Mouse (Mus musculus) brain, embryonic 14.5 days (tissue): ENCODE data around the gene Mapk3. TPM values are rescaled to one million over a fixed set of nuclear protein-coding genes. Genes with fewer than 3 reads are reported as not detected.
"Not testable (repeated sequence)": the region's sequence is repeated elsewhere in the genome, so short reads cannot be mapped to it uniquely, and the experiment has no call there.

ENCODE experiments used
- DNase-seq: peaks from one replicate; pipeline ENCODE4 v3.0.0-alpha.2; 2011; ENCODE audit warnings: low read depth
- CTCF ChIP-seq: fragments of 200-500 bp; IDR thresholded peaks from 2 replicates; pipeline ENCODE4 v1.5.1; 2012; ENCODE audit warnings: inconsistent platforms, mild to moderate bottlenecking, moderate library complexity, borderline replicate concordance; ENCODE audit not compliant: insufficient read depth, insufficient read length; ENCODE audit errors: extremely low read depth
- POLR2A ChIP-seq: fragments of 200-500 bp; IDR thresholded peaks from 2 replicates; pipeline ENCODE4 v1.6.1; 2012; ENCODE audit warnings: mild to moderate bottlenecking, inconsistent platforms, borderline replicate concordance; ENCODE audit not compliant: poor library complexity, insufficient read depth, insufficient read length, severe bottlenecking; ENCODE audit errors: extremely low read depth
- polyA plus RNA-seq: library from polyadenylated mRNA; depleted of rRNA; stranded (reverse); fragments of >200 nt; gene quantifications from 2 replicates; pipeline ENCODE4 v1.2.3, GENCODE M21; 2012

The Mapk3 gene
- polyA plus RNA-seq, 1 experiment, result 224 TPM

DNA sequence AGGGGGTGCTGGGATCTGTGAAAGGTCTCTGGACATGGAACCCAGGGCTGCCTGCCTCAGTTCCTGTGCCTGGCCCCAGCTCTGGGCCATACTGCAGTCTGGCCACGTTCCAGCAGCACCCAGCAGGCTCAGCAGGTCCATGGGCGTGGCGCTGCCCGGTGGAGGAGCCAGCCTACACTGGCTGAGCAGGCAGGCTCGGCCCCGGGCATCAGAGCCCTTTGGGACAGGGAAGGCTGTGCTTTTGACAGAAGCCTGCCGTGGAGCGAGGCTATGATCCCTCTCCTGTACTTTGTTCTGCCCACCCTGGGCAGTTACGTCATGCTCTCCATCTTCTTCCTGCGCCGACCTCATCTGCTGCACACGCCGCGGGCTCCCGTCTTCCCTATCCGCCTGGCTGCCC lies 6.8 kb downstream of the Mapk3 start, which contains the start of gene Gdpd3:
TSS of gene Gdpd3 (plus strand) at position 134 of the 400 bp plus-strand sequence.
- TF ChIP-seq CTCF, result no peak
- no peak for TF ChIP-seq POLR2A
- DNase-seq, result no peak

DNA sequence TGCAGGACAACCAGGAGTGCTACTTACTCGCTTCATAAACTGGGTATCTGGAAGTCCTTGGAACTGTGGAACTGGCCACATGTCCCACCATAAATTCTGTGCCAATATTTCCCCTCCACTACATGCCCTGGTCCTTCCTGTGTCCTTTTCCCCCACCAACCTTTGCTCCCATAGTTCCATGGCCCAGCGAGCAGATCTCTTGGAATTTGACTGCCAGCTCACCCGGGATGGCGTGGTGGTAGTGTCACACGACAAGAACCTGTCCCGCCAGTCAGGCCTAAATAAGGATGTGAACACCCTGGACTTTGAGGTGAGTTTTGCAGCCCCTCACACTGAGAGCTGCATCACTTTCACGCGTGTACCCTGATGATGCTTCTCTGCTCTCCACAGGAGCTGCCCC lies 7.6 kb downstream of the Mapk3 start:
- no peak for DNase-seq
- TF ChIP-seq CTCF, result no peak
- TF ChIP-seq POLR2A, result no peak

DNA sequence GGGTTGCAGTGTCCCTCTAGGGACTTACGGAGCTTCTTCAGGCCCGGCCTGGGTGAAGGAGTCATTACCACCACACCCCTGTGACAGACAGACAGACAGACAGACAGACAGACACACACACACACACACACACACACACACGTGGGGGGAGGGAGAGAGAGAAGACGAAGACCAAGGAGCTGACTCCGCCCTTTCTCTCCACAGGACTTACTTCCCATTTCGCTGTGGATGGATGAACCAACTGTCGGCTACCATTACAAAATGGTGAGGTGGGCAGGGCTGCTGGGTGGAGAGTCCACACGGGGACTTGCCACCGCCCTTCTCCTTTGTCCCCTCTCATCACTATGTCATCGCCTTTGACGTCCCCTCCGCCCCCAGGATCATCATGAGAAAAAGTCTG lies 11.4 kb downstream of the Mapk3 start:
- no peak for TF ChIP-seq CTCF
- no peak for TF ChIP-seq POLR2A

DNA sequence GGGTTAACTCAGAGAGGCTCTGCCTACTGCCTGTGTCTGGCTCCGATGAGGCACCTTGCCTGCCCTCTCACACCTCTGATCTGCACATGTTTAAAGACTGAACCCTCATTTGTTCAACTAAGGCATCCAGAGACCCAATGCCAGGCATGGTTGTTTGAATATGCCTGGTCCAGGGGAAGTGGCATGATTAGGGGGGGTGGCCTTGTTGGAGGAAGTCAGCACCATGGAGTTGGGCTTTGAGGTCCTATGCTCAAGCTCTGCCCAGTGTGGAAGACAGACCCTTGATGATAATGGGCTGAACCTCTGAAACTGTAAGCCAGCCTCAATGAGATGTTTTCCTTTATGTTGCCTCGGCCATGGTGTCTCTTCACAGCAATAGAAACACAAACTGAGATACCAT lies 13.9 kb downstream of the Mapk3 start:
- no peak for TF ChIP-seq POLR2A
- no peak for TF ChIP-seq CTCF
- DNase-seq, result no peak

More for the DNA sequence above, 11.4 kb downstream of the Mapk3 start:
- DNase-seq, result no peak

DNA sequence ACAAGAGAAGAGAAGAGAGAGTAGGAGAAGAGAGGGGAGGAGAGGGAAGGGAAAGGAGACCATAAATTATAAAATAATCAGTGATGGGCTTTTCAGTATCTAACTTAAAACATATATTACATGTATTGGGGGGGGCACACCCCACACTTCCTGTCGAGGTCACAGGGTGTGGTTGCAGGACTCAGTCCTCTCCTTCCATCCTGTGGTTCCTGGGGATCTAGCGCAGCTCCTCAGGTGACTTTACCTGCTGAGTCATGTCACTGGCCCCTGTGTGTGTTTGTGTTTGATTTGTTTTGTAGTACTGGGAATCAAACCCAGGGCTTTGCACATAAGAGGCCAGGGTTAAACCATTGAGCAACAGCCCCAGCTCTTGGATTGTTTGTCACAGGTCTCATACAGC lies 15.1 kb downstream of the Mapk3 start:
- DNase-seq, result no peak
- TF ChIP-seq CTCF (no peak), POLR2A (no peak)

DNA sequence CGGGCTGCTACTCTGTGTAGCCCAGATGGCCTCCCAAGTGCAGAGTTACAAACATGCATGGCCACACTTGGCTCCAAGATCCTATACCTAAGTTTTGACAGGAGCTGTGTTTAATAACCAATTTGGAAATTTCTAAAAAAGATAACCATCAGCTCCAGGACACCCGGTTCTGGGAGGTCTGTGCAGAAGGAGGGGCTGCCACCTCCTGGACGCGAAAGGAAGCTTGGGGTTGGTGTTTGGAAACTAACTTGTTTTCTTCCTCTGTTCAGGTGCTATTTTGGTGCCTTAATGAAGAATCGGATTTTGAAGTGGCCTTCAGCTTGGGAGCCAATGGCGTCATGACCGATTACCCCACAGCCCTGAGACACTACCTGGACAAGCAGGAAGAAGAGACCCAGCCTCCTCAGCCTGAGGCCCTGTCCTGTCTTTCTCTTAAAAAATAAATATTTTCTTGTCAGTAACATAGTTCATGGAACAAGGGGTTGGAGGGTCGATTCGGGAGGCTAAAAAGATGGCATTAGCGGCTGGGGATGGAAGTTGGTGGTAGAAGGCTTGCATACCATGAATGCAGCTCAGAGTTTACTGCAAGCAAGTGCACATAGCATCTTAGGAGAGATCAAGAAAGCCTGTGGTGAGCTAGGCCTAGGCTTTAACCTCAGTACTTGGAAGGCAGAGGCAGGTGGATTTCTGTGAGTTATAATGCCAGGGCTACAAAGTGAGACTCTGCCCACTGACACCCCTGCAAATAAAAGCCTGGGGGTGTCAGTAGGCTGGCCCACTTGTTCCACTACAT lies 16.0 kb downstream of the Mapk3 start:
- DNase-seq, result no peak
- TF ChIP-seq CTCF (no peak; the same call in 1 of the 2 replicates), POLR2A (no peak)

DNA sequence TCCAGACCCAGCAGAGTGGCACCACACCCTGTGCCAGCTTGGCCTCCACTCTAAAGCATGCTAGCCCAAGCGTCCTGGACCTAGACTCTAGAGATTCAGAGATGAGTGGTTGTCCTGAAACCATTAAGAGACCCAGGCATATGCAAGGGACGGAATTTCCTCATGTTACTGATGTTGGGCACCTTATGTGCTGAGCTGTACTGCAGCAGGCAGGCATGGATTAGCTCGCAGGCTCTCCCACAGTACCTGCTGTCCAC lies 16.5 kb downstream of the Mapk3 start:
- no peak for DNase-seq
- TF ChIP-seq POLR2A, result no peak
- TF ChIP-seq CTCF, result no peak

DNA sequence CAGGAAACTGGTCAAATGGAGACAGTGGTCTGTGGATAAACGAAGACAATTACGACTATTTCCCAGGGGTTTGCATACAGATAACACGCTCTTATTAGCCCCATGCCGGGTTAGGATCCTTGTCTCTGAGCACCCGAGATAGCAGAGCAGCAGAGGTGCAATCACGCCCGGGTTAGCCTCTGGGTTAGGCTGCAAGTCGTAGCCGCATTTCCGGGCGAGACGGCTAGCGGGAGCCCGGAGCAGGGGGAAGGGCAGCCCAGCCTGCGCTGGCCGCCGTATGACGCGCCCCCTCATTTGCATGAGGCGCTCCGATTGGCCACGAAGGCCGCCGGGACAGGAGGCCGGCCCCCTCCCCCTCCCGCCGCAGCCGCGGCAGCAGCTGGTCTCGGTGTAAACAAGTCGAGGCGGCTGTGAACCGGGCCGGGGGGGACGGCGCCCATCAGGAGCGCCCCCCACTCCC lies 17.2 kb downstream of the Mapk3 start, which contains the start of gene Ypel3:
TSS of gene Ypel3 (plus strand) at position 358 of the 460 bp plus-strand sequence.
- DNase-seq, result peak; percentile 98
- TF ChIP-seq POLR2A (peak; percentile 35; the same call in 1 of the 2 replicates), CTCF (no peak)

DNA sequence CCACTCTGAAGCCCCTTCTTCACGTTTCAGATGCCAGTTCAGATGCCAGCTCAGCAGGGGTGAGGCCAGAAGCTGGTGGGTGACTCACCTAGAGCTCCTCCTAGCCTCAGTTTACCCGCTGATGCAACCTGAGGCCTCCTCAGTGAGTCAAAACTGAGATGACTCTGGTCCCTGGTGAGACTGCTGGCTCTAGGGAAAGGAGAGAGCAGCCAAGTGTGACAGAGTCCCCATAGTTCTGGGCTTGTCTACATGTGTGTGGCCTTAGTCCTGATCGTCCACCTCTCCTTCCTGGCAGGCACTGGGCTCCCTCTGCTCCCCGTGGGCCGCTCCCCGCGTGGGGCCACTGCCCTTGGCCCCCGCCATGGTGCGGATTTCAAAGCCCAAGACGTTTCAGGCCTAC lies 18.1 kb downstream of the Mapk3 start:
- TF ChIP-seq POLR2A (no peak), CTCF (no peak)
- DNase-seq, result no peak

DNA sequence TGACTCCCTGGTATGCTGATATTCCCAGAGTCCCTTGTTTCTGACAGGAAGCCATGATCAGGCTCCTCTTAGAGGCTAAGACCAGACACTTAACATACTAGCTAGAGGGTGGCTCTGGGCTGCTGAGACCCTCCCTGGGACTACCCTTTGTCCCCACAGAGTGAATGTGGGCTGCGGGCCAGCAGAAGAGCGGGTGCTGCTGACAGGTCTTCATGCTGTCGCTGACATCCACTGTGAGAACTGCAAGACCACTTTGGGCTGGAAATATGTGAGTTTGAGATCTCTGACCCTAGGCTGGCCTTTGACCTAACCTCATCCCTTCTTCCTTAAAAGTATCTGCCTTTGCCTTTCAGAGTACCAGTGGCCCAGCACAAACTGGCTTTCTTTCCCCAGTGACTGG lies 18.7 kb downstream of the Mapk3 start:
- no peak for TF ChIP-seq POLR2A
- no peak for TF ChIP-seq CTCF
- no peak for DNase-seq

DNA sequence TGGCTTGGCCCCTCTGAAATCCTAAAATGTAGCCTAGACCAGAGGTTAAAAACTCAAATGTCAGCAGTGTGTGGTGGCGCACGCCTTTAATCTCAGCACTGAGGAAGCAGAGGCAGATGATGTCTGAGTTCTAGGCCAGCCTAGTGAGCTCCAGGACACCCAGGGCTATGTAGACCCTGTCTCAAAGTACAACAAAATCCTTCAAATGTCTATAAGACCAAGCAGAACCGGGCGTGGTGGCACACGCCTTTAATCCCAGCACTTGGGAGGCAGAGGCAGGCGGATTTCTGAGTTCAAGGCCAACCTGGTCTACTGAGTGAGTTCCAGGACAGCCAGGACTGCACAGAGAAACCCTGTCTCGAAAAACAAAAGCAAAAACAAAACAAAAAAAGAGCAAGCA lies 19.7 kb downstream of the Mapk3 start:
- not testable (repeated sequence) for DNase-seq
